Mouse (Mus musculus) midbrain, embryonic 16.5 days (tissue): Measurements from ENCODE around the gene Naa80. TPM values are rescaled to one million over a fixed set of nuclear protein-coding genes. Genes with fewer than 3 reads are reported as not detected.

Experiments used
- ATAC-seq: fragments of 200-750 bp; cut with Nextera tagmentation; 2 replicates; pipeline ENCODE4 v1.8.0; 2017; ENCODE audit warnings: moderate TSS enrichment
- H3K27ac ChIP-seq: fragments of 300-500 bp; sonication (generic); 2 replicates; pipeline ENCODE4 v1.5.1; 2014; ENCODE audit warnings: mild to moderate bottlenecking, low read length, mixed read lengths
- H3K27me3 ChIP-seq: fragments of 300-500 bp; sonication (generic); 2 replicates; pipeline ENCODE4 v1.6.1; 2014; ENCODE audit warnings: low read depth, low read length, mixed read lengths; ENCODE audit not compliant: control insufficient read depth, insufficient read depth
- H3K36me3 ChIP-seq: fragments of 300-500 bp; sonication (generic); 2 replicates; pipeline ENCODE4 v1.6.1; 2014; ENCODE audit warnings: mild to moderate bottlenecking, low read length, moderate library complexity, mixed read lengths; ENCODE audit not compliant: control insufficient read depth, insufficient read depth
- H3K4me1 ChIP-seq: fragments of 300-500 bp; sonication (generic); 2 replicates; pipeline ENCODE4 v1.6.1; 2014; ENCODE audit warnings: mild to moderate bottlenecking, low read length, mixed read lengths; ENCODE audit not compliant: control insufficient read depth, insufficient read depth
- H3K4me2 ChIP-seq: fragments of 300-500 bp; sonication (generic); 2 replicates; pipeline ENCODE4 v1.6.1; 2014; ENCODE audit warnings: mild to moderate bottlenecking, low read length, mixed read lengths
- H3K4me3 ChIP-seq: fragments of 300-500 bp; sonication (generic); 2 replicates; pipeline ENCODE4 v1.5.1; 2014; ENCODE audit warnings: low read depth, mild to moderate bottlenecking, low read length, moderate library complexity, mixed read lengths
- H3K9ac ChIP-seq: fragments of 300-500 bp; sonication (generic); 2 replicates; pipeline ENCODE4 v1.6.1; 2014; ENCODE audit warnings: low read depth, low read length, mixed read lengths
- H3K9me3 ChIP-seq: fragments of 300-500 bp; sonication (generic); replicated peaks from 2 replicates; pipeline ENCODE4 v1.6.1; 2014; ENCODE audit warnings: mild to moderate bottlenecking, low read length, mixed read lengths; ENCODE audit not compliant: control insufficient read depth, poor library complexity, severe bottlenecking
- WGBS: fragments of 180-500 bp; shearing (Covaris S2); extraction: QIAGEN DNeasy Blood & Tissue Kit; methylation state at CpG from one replicate; pipeline ENCODE4 v1.1.7; 2014; 5-methylcytosine and 5-hydroxymethylcytosine counted together
- polyA plus RNA-seq: library from polyadenylated mRNA; unstranded; fragments of >200 nt; fragmentation: Nextera tagmentation; extraction: Ambion mirVana; gene quantifications from 2 replicates; pipeline ENCODE4 v1.2.1, GENCODE M21; 2015

The Naa80 gene
- polyA plus RNA-seq, 1 experiment from 2014 or later = 18.6 TPM

DNA sequence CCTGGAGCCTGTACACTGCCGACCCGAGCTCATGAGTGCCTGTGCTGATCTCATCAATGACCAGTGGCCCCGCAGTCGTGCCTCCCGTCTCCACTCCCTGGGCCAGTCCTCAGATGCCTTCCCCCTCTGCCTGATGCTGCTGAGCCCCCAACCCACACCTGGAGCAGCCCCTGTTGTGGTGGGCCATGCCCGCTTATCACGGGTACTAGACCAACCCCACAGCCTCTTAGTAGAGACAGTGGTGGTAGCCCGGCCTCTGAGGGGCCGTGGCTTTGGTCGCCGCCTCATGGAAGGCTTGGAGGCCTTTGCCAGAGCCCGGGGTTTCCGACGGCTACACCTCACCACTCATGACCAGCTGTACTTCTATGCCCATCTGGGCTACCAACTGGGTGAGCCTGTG lies 4.5 kb downstream of the Naa80 start:
- H3K9me3 ChIP-seq = no peaks in the 10 kb centered on the region
- 0 out of 2 replicates have a peak, but pooled peaks cover 4% of the 10 kb centered on the region for H3K36me3 ChIP-seq
- no peak overlapping the region for H3K4me2 ChIP-seq
- H3K27me3 ChIP-seq = no peaks in the 10 kb centered on the region
- ATAC-seq = no peak
- H3K4me3 ChIP-seq = no peak overlapping the region
- 92% methylated on average over 14 of the region's 14 CpGs for WGBS
- no peak overlapping the region for H3K9ac ChIP-seq
- peaks cover 23% of the 10 kb centered on the region for H3K4me1 ChIP-seq
- no peak overlapping the region for H3K27ac ChIP-seq

DNA sequence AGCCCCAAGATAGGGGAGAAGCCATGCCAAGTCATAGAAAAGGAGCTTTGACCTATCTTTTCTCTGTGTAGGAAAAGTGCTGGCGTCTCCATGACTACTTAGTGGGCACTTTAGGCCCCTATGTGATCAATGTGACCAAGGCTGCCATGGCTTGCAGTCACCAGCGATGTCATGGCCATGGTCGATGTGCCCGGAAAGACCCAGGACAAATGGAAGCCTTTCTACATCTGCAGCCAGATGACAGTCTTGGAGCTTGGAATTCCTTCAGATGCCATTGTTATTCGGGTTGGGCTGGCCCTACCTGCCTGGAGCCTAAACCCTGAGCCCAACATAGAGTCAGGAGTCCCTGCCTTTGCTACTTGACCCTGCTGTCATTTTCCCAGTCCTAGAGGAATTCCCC lies 7.8 kb downstream of the Naa80 start:
- H3K9me3 ChIP-seq = no peaks in the 10 kb centered on the region
- 96% methylated on average over 5 of the region's 5 CpGs for WGBS
- peaks cover 19% of the 10 kb centered on the region for H3K4me1 ChIP-seq
- H3K27ac ChIP-seq = no peak overlapping the region
- H3K36me3 ChIP-seq = peaks cover 14% of the 10 kb centered on the region
- H3K9ac ChIP-seq = no peak overlapping the region
- H3K4me3 ChIP-seq = no peak overlapping the region
- H3K4me2 ChIP-seq = no peak overlapping the region
- no peak for ATAC-seq
- H3K27me3 ChIP-seq = no peaks in the 10 kb centered on the region

DNA sequence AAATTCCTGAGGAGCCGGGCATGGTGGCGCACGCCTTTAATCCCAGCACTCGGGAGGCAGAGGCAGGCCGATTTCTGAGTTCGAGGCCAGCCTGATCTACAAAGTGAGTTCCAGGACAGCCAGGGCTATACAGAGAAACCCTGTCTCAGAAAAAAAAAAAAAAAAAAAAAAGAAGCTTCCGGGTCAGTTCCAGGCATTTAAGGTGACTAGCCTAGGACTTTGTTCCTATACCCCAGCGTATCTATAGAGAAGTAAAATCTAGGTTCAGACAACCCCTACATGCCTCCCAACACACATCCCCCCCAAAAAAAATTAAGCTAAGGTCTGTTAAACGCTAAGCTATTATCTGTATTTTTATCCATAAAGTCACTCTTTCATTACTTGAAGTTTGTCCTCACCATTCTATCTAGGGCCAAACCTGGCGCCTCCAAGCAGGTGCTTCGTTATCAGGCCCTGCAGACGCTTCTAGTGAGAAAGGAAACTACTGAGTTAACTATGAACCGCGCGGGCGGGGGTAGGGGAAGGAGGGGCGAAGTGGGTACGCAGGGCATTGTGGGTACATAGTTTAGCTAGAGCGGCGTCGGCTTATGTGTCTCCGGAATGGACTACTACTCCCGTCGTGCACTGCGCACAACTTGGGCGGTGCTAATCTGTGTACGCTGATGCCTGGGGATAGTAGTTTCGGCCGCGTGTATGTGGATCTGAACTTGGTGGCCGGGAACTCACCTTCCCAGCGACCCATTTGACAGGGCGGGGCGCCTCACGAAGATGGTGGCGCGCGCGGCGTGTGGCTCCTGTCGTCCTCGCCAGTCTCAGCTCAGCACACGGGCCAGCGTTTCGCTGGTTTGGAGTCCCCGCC lies 8.5 kb downstream of the Naa80 start, which contains the start of gene Ifrd2:
Ifrd2 (plus strand) TSS at position 669 of the 859 bp plus-strand sequence.
- H3K36me3 ChIP-seq = peaks cover 14% of the 10 kb centered on the region
- H3K9me3 ChIP-seq = no peaks in the 10 kb centered on the region
- H3K27me3 ChIP-seq = no peaks in the 10 kb centered on the region
- 13% methylated on average over 46 of the region's 46 CpGs for WGBS
- H3K9ac ChIP-seq = peak within 1 kb of the TSS; percentile 67
- peak within 1 kb of the TSS; percentile 38; the same call in 1 of the 2 replicates for H3K27ac ChIP-seq
- H3K4me2 ChIP-seq = peak within 1 kb of the TSS; percentile 92
- H3K4me3 ChIP-seq = peak within 1 kb of the TSS; percentile 79
- ATAC-seq = peak; percentile 97
- H3K4me1 ChIP-seq = peaks cover 14% of the 10 kb centered on the region

DNA sequence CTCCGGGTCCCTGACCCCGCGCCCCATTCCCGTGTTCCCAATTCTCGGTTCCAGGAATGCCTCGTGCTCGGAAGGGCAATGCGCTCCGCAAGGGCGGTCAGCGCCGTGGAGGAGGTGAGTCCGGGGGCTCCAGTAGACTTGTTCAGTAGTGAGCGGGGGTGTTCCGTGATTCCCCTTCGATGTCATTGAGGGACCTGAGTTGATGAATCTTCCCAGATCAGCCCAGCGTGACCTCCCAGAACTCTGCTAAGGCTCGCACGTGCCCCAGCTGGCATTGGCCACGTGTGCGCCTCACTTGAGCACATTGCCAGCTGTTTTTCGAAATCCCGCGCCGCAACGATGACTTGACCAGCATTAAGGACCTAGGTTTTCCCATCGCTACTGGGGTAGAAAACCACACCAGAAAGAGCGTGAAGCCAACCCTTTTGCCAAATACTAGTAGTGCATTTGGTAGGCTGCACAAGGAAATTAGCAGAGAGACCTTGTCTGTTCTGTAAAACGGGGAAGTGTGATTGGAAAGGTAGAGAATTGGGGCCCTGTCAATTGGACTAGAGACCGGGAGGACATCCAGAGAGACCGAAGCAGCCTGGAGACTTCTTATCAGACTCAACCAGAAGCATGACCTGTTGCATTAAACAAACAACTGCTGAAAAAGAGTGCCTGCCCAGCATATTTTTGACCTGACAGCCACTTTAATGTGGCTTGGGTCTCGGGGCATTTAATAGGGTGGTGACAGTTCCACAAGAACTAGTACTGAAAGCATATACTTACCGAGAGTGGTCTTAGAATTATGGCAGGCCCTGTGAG lies 9.3 kb downstream of the Naa80 start:
- ATAC-seq = no peak; the same call in 1 of the 2 replicates
- Histone ChIP-seq H3K27ac (peak overlapping the region; percentile 38; the same call in 1 of the 2 replicates), H3K4me1 (peaks cover 12% of the 10 kb centered on the region), H3K4me3 (peak overlapping the region; percentile 79), H3K27me3 (no peaks in the 10 kb centered on the region), H3K4me2 (peak overlapping the region; percentile 92), H3K36me3 (peaks cover 12% of the 10 kb centered on the region), H3K9ac (peak overlapping the region; percentile 67), H3K9me3 (no peaks in the 10 kb centered on the region)
- WGBS = 7% methylated on average over 33 of the region's 33 CpGs

DNA sequence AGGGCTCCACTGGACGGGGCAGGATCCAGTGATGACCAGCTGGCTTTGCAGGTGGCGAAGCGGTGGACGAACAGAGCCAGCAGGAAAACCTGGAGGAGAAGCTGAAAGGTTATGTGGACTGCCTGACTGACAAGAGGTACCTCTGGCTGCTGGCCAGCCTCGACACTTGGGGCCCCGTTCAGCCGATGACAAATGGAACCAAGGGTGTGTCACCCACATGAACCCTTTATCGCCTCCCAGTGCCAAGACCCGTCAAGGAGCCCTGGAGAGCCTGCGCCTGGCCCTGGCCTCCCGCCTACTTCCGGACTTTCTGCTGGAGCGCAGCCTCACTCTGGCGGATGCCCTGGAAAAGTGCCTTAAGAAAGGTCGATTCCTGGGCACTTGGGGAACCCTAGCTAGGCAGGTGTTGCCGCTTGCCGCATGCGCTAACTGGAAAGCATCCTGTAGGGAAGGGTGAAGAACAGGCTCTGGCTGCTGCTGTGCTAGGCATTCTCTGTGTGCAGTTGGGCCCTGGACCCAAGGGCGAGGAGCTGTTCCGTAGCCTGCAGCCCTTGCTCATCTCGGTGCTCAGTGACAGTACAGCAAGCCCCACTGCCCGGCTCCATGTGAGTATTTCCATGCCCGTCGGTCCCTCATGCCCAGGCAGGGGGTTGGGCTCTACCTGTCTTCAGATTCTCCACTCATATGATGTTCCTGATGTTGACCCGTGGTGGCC lies 11.5 kb downstream of the Naa80 start:
- Histone ChIP-seq H3K27ac (no peak overlapping the region), H3K27me3 (no peaks in the 10 kb centered on the region), H3K9ac (no peak overlapping the region), H3K4me2 (no peak overlapping the region), H3K4me3 (no peak overlapping the region), H3K4me1 (peaks cover 12% of the 10 kb centered on the region), H3K9me3 (no peaks in the 10 kb centered on the region), H3K36me3 (peaks cover 20% of the 10 kb centered on the region)
- WGBS = 92% methylated on average over 25 of the region's 25 CpGs
- no peak for ATAC-seq

DNA sequence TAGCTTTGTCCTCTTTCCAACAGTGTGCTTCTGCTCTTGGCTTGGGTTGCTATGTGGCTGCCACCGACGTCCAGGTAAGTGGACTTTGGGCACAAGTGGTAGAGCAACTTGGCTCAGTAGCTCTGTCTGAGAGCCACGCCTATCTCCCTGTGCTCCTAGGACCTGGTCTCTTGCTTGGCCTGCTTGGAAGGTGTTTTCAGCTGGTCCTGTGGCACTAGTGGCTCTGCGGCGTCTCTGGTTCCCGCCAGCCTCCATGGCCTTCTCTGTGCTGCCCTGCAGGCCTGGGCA lies 12.0 kb downstream of the Naa80 start:
- H3K4me2 ChIP-seq = no peak overlapping the region
- no peaks in the 10 kb centered on the region for H3K27me3 ChIP-seq
- no peak for ATAC-seq
- H3K9me3 ChIP-seq = no peaks in the 10 kb centered on the region
- no peak overlapping the region for H3K4me3 ChIP-seq
- H3K27ac ChIP-seq = no peak overlapping the region
- 92% methylated on average over 6 of the region's 6 CpGs for WGBS
- peaks cover 20% of the 10 kb centered on the region for H3K36me3 ChIP-seq
- no peak overlapping the region for H3K9ac ChIP-seq
- peaks cover 12% of the 10 kb centered on the region for H3K4me1 ChIP-seq

DNA sequence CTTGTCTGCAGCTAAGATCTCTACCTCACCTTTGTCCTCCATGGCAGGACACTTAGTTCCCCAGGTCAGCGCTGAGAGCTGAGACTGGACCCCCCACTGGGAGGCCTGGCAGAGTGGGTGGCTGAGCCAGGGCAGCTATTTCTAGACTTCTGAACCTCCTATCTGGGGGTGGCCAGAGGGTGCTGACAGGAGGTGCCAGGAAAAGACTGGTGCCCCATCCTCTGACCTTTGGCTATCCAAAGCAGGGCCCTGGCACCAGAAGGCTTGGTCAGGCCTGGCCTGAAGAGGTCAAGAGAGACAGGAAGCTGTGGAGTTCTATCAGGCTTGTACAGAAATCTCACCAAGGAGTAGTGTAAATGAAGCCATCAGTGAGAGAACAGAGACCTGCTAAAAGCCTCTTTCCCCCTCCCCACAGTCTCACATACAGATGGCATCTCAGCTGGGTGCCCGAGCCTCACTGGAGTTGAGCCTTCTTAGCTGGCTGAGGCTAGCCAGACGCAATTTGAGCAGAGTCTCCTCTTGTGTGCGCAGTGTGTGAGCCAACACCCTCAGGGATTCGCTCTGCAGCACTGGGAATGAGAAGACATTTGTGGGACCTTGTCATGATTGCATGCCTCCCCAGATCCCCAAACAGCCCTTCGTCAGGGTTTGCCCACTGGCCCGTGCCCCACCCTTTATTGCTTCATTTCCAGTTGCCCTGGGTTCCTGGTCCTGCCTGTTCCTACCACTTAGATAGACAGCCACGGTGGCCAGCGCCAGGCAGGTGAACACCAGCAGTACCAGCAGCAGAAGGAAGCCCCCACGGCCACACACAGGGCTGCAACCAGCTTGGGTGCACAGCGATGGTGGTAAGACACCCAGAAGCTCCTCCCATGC lies 14.7 kb downstream of the Naa80 start:
- H3K27ac ChIP-seq = no peak overlapping the region
- peaks cover 6% of the 10 kb centered on the region for H3K4me1 ChIP-seq
- ATAC-seq = no peak
- no peak overlapping the region for H3K9ac ChIP-seq
- H3K4me3 ChIP-seq = no peak overlapping the region
- no peaks in the 10 kb centered on the region for H3K27me3 ChIP-seq
- H3K9me3 ChIP-seq = no peaks in the 10 kb centered on the region
- WGBS = 74% methylated on average over 11 of the region's 11 CpGs
- H3K36me3 ChIP-seq = peaks cover 20% of the 10 kb centered on the region
- H3K4me2 ChIP-seq = no peak overlapping the region
